Mouse (Mus musculus): ENCODE measurements around the gene Mbnl2. TPM values are rescaled to one million over a fixed set of nuclear protein-coding genes. Genes with fewer than 3 reads are reported as not detected.

Mbnl2 gene
- polyA plus RNA-seq, 1 experiment from 2014 or later, result 39.8 TPM

DNA sequence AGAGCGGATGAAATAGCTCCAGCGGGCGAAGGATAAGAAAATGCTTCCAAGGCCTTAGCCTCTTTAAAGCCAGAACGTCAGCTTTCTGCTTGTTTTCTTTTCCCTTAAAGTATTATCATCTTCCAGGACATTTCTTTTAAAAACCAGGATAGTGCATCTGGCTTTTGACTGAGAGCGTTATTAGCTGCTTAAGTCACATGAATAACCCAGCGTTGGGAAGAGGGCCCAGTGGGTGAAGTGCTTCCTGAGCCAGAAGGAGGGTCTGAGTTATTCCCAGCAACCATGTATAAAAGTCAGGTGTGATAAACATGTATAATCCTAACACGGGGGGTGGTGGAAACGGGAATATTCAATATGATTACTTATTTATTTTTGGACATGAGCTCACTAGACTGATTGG lies 61.4 kb downstream of the Mbnl2 start:
- 72% methylated on average over 8 of the region's 8 CpGs for WGBS
- Histone ChIP-seq H3K9ac (replicated peaks) (no peak overlapping the region), H3K27me3 (no peaks in the 10 kb centered on the region), H3K36me3 (no peaks in the 10 kb centered on the region), H3K9me3 (no peaks in the 10 kb centered on the region), H3K4me2 (replicated peaks) (no peak overlapping the region), H3K27ac (replicated peaks) (0 out of 2 replicates have a peak overlapping the region, but pooled peaks have one; percentile 6), H3K4me1 (peaks cover 28% of the 10 kb centered on the region), H3K4me3 (no peak overlapping the region)
- ATAC-seq (ENCODE audit: low FRiP score, low read depth), result no peak

DNA sequence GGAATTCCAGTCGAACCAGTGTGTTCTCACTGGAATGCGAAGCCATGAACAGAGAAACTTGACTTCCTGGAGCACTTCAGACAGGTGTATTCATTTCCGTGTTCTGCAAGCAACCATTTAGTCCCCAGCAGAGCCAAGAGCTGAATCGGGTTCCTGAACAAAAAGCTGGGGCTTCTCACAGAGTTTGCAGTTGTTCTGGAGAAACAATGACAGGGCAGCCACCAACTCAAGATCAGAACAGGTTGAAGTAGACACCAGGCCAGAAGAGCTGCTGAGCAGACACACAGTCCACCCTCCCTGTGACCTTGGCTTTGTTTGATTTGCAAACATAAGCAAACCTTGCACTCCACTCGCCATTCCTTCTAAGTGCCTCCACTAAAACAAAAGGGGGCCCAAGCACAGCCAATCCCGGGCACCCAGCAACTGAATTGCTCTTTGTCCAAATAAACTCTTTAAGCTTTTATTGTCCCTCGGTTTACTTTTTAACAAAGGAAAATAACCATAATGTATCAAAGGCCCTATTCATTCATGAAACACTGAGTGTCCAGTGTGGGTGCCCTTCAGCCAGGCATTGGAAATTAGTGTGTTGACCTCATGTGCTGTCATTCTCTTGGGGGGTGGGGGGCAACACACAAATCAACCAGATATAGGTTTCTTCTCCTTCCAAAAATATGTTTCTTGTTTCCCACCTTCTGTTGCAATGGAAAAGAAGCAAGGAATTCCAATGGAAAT lies 62.4 kb downstream of the Mbnl2 start:
- Histone ChIP-seq H3K27ac (replicated peaks) (no peak overlapping the region), H3K9ac (replicated peaks) (no peak overlapping the region), H3K9me3 (no peaks in the 10 kb centered on the region), H3K4me2 (replicated peaks) (no peak overlapping the region), H3K4me3 (no peak overlapping the region), H3K36me3 (no peaks in the 10 kb centered on the region), H3K27me3 (no peaks in the 10 kb centered on the region), H3K4me1 (peaks cover 30% of the 10 kb centered on the region)
- ATAC-seq (ENCODE audit: low FRiP score, low read depth), result no peak
- 47% methylated on average over 7 of the region's 7 CpGs for WGBS

DNA sequence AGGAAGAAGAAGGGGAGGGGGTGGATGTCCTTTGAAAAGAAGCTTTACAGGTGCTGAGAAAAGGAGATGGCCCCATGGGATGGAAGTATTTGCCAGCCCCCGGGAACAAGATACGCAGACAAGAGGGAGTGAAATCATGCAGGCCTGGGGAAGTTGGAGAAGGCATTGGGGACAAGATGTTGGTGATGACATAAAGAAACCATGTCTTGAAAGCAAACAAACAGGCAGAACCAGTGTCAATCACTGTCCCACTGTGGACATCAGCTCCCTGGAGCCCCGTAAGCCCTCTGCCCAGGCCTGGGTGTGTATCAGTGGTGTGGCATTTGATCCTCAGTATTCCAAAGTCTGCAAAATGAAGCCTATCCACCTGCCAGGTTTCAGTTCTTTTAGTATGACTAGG lies 63.2 kb downstream of the Mbnl2 start:
- no peak overlapping the region for H3K4me3 ChIP-seq
- H3K27me3 ChIP-seq, result no peaks in the 10 kb centered on the region
- ATAC-seq (ENCODE audit: low FRiP score, low read depth), result no peak
- WGBS, result 85% methylated on average over 3 of the region's 3 CpGs
- no peaks in the 10 kb centered on the region for H3K9me3 ChIP-seq
- H3K27ac ChIP-seq (replicated peaks), result no peak overlapping the region
- H3K4me1 ChIP-seq, result peaks cover 28% of the 10 kb centered on the region
- no peak overlapping the region for H3K4me2 ChIP-seq (replicated peaks)
- no peaks in the 10 kb centered on the region for H3K36me3 ChIP-seq
- H3K9ac ChIP-seq (replicated peaks), result no peak overlapping the region

DNA sequence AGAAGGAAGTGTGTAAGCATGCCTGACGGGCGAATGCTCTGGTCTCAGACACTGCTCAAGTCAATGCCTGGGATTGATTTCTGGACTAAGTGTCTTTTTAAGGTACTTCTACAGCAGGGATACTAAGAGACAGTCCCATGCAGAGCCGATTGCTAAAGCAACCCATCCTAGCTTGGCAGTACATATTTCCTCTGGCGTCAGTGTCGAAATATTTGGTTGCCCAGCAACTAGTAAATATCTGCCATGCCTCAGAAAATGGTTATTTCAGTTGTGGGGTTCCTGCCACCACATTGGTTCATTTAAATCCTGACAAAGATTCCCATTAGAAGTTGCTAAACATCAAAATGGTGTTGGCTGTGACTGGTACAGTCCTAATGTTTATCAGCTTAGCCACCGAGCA lies 66.4 kb downstream of the Mbnl2 start:
- Histone ChIP-seq H3K27ac (replicated peaks) (no peak overlapping the region), H3K9ac (replicated peaks) (no peak overlapping the region), H3K4me3 (no peak overlapping the region), H3K9me3 (peaks cover 5% of the 10 kb centered on the region), H3K4me1 (peaks cover 18% of the 10 kb centered on the region), H3K4me2 (replicated peaks) (no peak overlapping the region), H3K36me3 (no peaks in the 10 kb centered on the region), H3K27me3 (no peaks in the 10 kb centered on the region)
- ATAC-seq (ENCODE audit: low FRiP score, low read depth), result no peak
- 86% methylated on average over 6 of the region's 6 CpGs for WGBS

DNA sequence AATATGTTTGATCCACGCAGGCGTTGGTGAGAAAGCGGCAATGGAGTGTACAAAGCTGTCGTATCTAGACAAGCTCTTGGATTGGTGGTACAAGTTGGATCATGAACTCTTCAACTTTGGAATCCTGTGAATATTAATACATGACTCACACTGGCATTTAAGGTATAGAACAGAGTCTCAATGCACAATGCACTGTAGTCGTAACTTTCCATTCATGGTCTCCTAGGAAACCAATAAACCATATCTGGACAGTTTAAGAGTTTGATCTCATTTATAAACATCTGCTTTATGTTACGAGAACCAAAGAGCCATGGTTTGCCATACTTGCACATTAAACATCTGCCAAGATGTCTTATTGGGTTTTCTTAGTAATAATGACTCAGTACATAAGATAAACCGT lies 66.9 kb downstream of the Mbnl2 start:
- no peak overlapping the region for H3K4me3 ChIP-seq
- no peak overlapping the region for H3K4me2 ChIP-seq (replicated peaks)
- no peak for ATAC-seq (ENCODE audit: low FRiP score, low read depth)
- no peak overlapping the region for H3K9ac ChIP-seq (replicated peaks)
- H3K9me3 ChIP-seq, result peaks cover 6% of the 10 kb centered on the region
- no peaks in the 10 kb centered on the region for H3K27me3 ChIP-seq
- no peak overlapping the region for H3K27ac ChIP-seq (replicated peaks)
- peaks cover 15% of the 10 kb centered on the region for H3K4me1 ChIP-seq
- H3K36me3 ChIP-seq, result no peaks in the 10 kb centered on the region
- 88% methylated on average over 7 of the region's 7 CpGs for WGBS

DNA sequence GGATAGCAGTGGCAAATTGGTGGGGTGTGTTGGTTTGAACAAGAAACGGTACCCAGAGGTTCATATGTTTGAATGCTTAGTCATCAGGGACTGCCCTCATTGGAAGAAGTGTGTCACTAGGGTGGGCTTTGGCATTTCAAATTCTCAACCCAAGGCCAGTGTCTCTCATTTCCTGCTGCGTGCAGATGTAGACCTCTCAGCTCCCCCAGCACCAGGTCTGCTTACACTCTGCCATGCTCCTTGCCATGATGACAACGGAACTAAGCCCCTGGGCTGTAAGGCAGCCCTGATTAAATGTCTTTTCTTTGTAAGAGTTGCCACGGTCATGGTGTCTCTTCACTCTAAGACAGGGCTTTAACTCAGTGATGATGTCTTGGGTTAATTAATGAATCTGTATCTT lies 69.2 kb downstream of the Mbnl2 start:
- H3K9ac ChIP-seq (replicated peaks), result no peak overlapping the region
- no peaks in the 10 kb centered on the region for H3K36me3 ChIP-seq
- H3K4me2 ChIP-seq (replicated peaks), result no peak overlapping the region
- H3K4me1 ChIP-seq, result 0 out of 2 replicates have a peak, but pooled peaks cover 4% of the 10 kb centered on the region
- 92% methylated on average over 4 of the region's 4 CpGs for WGBS
- H3K4me3 ChIP-seq, result no peak overlapping the region
- peaks cover 6% of the 10 kb centered on the region for H3K9me3 ChIP-seq
- H3K27ac ChIP-seq (replicated peaks), result no peak overlapping the region
- H3K27me3 ChIP-seq, result no peaks in the 10 kb centered on the region
- ATAC-seq (ENCODE audit: low FRiP score, low read depth), result no peak

DNA sequence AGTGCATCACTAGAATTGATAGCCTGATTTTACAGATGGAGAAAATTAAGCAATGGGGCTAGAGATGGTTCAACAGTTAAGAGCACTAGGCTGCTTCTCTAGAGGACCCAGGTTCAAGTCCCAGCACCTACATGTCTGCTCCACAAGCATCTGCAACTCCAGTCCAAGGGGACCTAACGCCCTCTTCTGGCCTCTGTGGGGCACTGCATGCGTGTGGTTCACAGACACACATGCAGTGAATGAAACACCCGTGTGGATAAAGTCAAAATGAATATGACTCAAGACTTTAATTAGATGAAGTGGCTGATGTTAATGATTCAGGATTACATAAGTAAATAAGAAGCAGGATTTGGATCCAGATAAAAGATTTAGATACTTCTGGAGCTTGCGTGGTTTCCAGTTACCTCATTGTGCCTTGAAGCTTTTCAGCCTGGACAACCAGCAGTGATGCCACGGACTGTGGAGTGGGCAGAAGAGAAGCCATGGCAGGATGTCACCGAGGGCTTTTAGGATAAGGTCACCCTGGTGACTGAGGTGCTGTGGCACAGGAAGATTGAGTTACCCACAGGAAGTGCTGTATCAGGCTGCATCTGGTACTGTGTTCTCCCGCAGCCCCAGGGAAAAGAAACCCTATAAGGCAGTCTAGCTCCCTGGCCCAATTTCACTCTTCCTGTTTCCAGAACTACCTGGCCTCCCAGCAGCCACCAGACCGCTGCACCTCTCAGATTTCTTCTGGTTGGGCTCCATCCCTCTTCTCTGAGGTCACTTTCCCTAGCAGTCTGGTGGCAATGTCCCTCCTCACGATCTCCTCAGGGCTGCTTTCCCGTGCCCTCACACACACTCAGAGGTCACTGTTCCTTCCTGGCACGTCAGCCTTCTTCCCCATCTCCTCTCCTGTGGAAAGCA lies 72.2 kb downstream of the Mbnl2 start:
- H3K36me3 ChIP-seq, result no peaks in the 10 kb centered on the region
- H3K4me3 ChIP-seq, result no peak overlapping the region
- peaks cover 6% of the 10 kb centered on the region for H3K9me3 ChIP-seq
- H3K9ac ChIP-seq (replicated peaks), result no peak overlapping the region
- ATAC-seq (ENCODE audit: low FRiP score, low read depth), result no peak
- no peak overlapping the region for H3K27ac ChIP-seq (replicated peaks)
- no peaks in the 10 kb centered on the region for H3K4me1 ChIP-seq
- peaks cover 7% of the 10 kb centered on the region; the same call in 1 of the 2 replicates for H3K27me3 ChIP-seq
- H3K4me2 ChIP-seq (replicated peaks), result no peak overlapping the region
- WGBS, result 79% methylated on average over 11 of the region's 11 CpGs

DNA sequence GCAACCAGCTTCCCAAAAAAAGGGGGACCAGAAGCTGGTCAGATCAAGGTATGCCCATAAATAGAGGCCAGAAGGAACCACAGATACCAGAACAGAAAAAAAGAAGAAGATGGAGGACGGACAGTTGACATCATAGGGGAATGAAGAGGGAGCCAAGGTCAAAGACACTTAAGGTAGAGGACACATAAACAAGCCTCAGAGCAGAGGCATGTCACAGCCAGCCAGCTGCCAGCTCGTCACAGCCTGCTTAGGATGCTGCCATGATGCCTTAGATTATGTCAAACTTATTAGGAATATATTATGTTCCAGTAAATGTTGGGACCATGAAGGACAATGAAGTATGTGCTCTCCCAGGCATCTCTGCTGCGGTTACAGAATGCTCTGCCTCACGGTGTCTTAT lies 73.9 kb downstream of the Mbnl2 start:
- Histone ChIP-seq H3K4me3 (no peak overlapping the region), H3K4me2 (replicated peaks) (no peak overlapping the region), H3K9me3 (peaks cover 6% of the 10 kb centered on the region), H3K4me1 (no peaks in the 10 kb centered on the region), H3K9ac (replicated peaks) (no peak overlapping the region), H3K27ac (replicated peaks) (no peak overlapping the region), H3K27me3 (peaks cover 24% of the 10 kb centered on the region), H3K36me3 (no peaks in the 10 kb centered on the region)
- ATAC-seq (ENCODE audit: low FRiP score, low read depth), result no peak
- 85% methylated on average over 4 of the region's 4 CpGs for WGBS

DNA sequence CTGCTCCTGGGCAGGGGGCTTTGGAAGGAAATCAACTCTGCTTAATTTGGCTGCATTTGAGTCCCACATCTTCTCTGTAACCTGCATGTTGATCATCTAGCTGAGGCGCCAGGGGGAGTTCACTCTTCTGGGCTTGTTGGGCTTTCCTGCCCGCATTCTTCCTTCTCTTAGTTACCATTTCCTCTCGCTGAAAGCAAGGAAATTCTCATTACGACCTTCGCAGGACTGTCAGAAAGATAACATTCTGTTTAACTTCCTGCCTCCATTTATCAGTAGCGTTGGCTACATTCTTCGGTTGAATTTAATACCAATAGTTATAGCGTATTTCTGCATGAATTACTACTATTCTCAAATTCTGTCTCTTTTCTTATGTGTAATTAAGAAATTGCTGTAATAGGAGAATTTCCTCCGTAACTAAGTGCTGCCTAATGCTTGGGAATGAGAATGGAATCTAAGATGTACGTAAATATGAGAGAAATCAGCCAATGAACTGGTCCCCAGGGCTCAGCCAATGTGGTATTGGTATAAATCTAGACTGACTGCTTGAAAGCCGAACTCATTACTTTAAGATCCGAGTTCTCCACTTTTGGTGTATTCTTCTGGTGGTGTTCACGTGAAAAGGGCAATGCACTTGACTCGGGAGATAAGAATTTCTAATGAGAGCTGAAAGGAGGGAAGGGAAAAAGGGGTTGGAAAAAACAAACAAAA lies 76.8 kb downstream of the Mbnl2 start:
- WGBS, result 86% methylated on average over 14 of the region's 14 CpGs
- H3K36me3 ChIP-seq, result no peaks in the 10 kb centered on the region
- H3K9me3 ChIP-seq, result no peaks in the 10 kb centered on the region
- no peak overlapping the region for H3K4me2 ChIP-seq (replicated peaks)
- H3K27ac ChIP-seq (replicated peaks), result no peak overlapping the region
- peaks cover 31% of the 10 kb centered on the region for H3K27me3 ChIP-seq
- no peak overlapping the region for H3K9ac ChIP-seq (replicated peaks)
- peaks cover 13% of the 10 kb centered on the region for H3K4me1 ChIP-seq
- no peak overlapping the region for H3K4me3 ChIP-seq
- no peak for ATAC-seq (ENCODE audit: low FRiP score, low read depth)

DNA sequence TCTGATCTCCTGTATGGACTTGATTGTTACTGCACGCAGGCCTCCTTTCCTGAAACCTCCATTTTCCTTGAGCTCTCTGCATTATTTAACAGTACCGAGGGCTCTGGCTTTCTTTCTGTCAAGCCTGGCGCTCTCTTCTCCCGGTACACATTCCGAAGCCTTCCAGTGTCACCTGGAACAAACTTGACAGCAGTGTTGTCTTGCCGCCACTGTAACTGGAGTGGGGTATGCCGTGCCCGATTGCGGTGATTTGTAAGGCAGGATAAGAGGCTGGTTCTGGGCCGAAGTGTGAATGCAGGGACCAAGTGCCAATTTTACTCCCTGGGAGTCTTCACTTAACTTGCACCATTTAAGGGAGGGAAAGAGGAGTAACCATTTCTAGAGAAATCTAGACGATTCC lies 77.7 kb downstream of the Mbnl2 start:
- Histone ChIP-seq H3K4me3 (no peak overlapping the region), H3K9ac (replicated peaks) (no peak overlapping the region), H3K27me3 (peaks cover 35% of the 10 kb centered on the region), H3K9me3 (no peaks in the 10 kb centered on the region), H3K36me3 (no peaks in the 10 kb centered on the region), H3K4me1 (peaks cover 13% of the 10 kb centered on the region), H3K4me2 (replicated peaks) (no peak overlapping the region), H3K27ac (replicated peaks) (no peak overlapping the region)
- no peak for ATAC-seq (ENCODE audit: low FRiP score, low read depth)
- 79% methylated on average over 11 of the region's 11 CpGs for WGBS

DNA sequence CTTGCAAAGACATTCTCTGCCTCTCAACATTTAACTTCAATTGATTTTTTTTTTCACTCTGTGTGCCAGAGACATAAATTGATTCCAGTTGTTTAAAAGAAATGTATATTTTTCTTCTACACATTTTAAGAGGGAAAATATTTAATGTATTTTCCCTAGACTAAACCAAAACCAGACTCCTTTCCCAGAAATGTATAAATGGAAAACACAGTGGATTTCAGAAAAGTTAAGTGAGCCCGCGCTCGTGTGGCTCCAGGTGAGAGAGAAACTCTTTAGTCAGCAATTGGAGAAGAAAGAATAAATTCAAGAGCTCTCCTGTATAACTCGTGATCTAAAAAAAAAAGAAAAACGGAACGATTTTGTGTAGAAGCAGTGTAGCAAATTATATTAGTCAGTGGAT lies 79.1 kb downstream of the Mbnl2 start:
- Histone ChIP-seq H3K27ac (replicated peaks) (no peak overlapping the region), H3K9ac (replicated peaks) (no peak overlapping the region), H3K4me2 (replicated peaks) (no peak overlapping the region), H3K4me3 (no peak overlapping the region), H3K36me3 (no peaks in the 10 kb centered on the region), H3K9me3 (no peaks in the 10 kb centered on the region), H3K27me3 (peaks cover 35% of the 10 kb centered on the region), H3K4me1 (peaks cover 13% of the 10 kb centered on the region)
- WGBS, result 74% methylated on average over 6 of the region's 6 CpGs
- no peak for ATAC-seq (ENCODE audit: low FRiP score, low read depth)

Measured in midbrain, embryonic 12.5 days (tissue).